Mouse (Mus musculus) liver, embryonic 14.5 days (tissue): Measurements from ENCODE around the gene Ccdc88a.
A peak's percentile ranks its signal among the peaks of the same experiment; 100 is the strongest.

Experiments used
- CTCF ChIP-seq: IDR thresholded peaks from 2 replicates; pipeline ENCODE4 v1.5.1; 2016; ENCODE audit warnings: antibody characterized with exemption, low read depth, control low read depth
- EP300 ChIP-seq: IDR thresholded peaks from 2 replicates; pipeline ENCODE4 v1.6.1; 2016; ENCODE audit warnings: antibody characterized with exemption, low read depth

DNA sequence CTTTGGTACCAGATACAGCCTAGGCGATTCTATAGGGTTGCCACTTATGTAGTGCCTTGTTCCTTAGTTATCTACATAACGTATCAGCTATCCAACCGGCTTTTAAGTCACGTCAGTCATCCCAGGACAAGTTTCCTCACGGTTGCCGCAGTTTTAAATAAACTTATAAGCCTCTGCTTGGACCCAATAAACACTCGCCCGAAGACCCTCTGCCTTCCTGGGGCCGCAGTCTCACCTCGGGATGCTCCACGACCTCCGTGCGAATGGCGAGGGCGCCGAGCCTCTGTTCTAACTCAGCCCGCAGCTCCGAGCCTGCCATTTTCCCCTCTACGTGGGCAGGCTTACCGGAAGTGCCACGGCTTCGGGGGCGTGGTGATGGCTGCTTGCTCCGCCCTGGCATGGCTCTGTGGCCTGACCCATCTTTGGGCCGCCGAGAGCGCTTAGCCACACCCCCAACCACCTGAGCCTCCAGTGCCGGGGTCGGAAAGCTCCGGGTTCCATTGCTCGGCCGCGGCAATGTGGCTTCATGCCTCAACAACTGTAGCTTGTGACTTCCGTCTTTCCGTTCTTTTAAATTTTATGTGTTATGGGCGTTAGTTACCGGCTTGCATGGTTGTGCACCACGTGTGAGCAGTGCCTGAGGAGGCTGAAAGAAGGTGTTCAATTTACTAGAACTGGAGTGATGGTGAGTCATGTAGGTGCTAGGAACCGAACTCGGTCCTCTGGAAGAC, 141.4 kb downstream of the Ccdc88a start, which contains the start of gene Prorsd1:
- TF ChIP-seq CTCF (no peak), EP300 (0 out of 2 replicates have a peak, but pooled peaks have one; percentile 9)
